Mouse (Mus musculus): Measurements from ENCODE around the gene Slc4a3. TPM values are rescaled to one million over a fixed set of nuclear protein-coding genes. Genes with fewer than 3 reads are reported as not detected.
A peak's percentile ranks its signal among the peaks of the same experiment; 100 is the strongest.

Gene Slc4a3
- 100 to 1,000 TPM; 124 to 271 (median 199) TPM for total RNA-seq (2022)

GRCm38 (mm10) chr1:75545965-75546956 is at the start of gene Slc4a3:
Slc4a3 (plus strand) TSS chr1:75546266.
- peak; percentile 64 for DNase-seq

- no peak for DNase-seq
Measured at GRCm38 (mm10) chr1:75498897-75499296, 47.2 kb upstream of the Slc4a3 start.

- DNase-seq: no peak
Measured at GRCm38 (mm10) chr1:75499441-75499840, 46.6 kb upstream of the Slc4a3 start.

GRCm38 (mm10) chr1:75501905-75502304 is 44.2 kb upstream of the Slc4a3 start:
- no peak for DNase-seq

- DNase-seq: no peak
Measured at GRCm38 (mm10) chr1:75502945-75503650, 43.0 kb upstream of the Slc4a3 start.

GRCm38 (mm10) chr1:75503651-75503980 is 42.5 kb upstream of the Slc4a3 start:
- DNase-seq: no peak

- DNase-seq: no peak
Measured at GRCm38 (mm10) chr1:75504256-75505045, 41.6 kb upstream of the Slc4a3 start.

- peak; percentile 76 for DNase-seq
Measured at GRCm38 (mm10) chr1:75505159-75505955, 40.7 kb upstream of the Slc4a3 start.

- no peak for DNase-seq
Measured at GRCm38 (mm10) chr1:75505956-75506831, 39.9 kb upstream of the Slc4a3 start, which contains the start of gene Obsl1. Obsl1 (minus strand) TSS chr1:75506452.

- DNase-seq: no peak
Measured at GRCm38 (mm10) chr1:75507006-75507405, 39.1 kb upstream of the Slc4a3 start, which contains the start of gene Inha. Inha (plus strand) TSS chr1:75507077.

- DNase-seq: no peak
Measured at GRCm38 (mm10) chr1:75509586-75509985, 36.5 kb upstream of the Slc4a3 start.

GRCm38 (mm10) chr1:75510154-75510553 is 35.9 kb upstream of the Slc4a3 start:
- no peak for DNase-seq

GRCm38 (mm10) chr1:75511437-75512210 is 34.4 kb upstream of the Slc4a3 start:
- no peak for DNase-seq

- no peak for DNase-seq
Measured at GRCm38 (mm10) chr1:75512550-75512949, 33.5 kb upstream of the Slc4a3 start.

GRCm38 (mm10) chr1:75516703-75517380 is 29.2 kb upstream of the Slc4a3 start:
- no peak for DNase-seq

- DNase-seq: no peak
Measured at GRCm38 (mm10) chr1:75517984-75518383, 28.1 kb upstream of the Slc4a3 start.

GRCm38 (mm10) chr1:75518427-75518826 is 27.6 kb upstream of the Slc4a3 start:
- DNase-seq: no peak

GRCm38 (mm10) chr1:75519576-75519975 is 26.5 kb upstream of the Slc4a3 start:
- peak; percentile 57 for DNase-seq
